Mouse (Mus musculus) limb, embryonic 14.5 days (tissue): ENCODE data around the gene Prr15l. TPM values are rescaled to one million over a fixed set of nuclear protein-coding genes. Genes with fewer than 3 reads are reported as not detected.

Experiments used
- ATAC-seq: fragments of 200-750 bp; cut with Nextera tagmentation; 2 replicates; pipeline ENCODE4 v1.8.0; 2017; ENCODE audit warnings: low read depth, moderate number of reproducible peaks, moderate TSS enrichment; ENCODE audit not compliant: low FRiP score
- DNase-seq: peaks from one replicate; pipeline ENCODE4 v3.0.0-alpha.2; 2015; ENCODE audit warnings: low spot score
- H3K27ac ChIP-seq: fragments of 300-500 bp; sonication (generic); replicated peaks from 2 replicates; pipeline ENCODE4 v1.5.1; 2014; ENCODE audit warnings: low read depth, mild to moderate bottlenecking, low read length, moderate library complexity, mixed read lengths
- H3K27me3 ChIP-seq: fragments of 300-500 bp; sonication (generic); 2 replicates; pipeline ENCODE4 v1.6.1; 2014; ENCODE audit warnings: low read length, mixed read lengths; ENCODE audit not compliant: control insufficient read depth, insufficient read depth
- H3K36me3 ChIP-seq: fragments of 300-500 bp; sonication (generic); 2 replicates; pipeline ENCODE4 v1.6.1; 2014; ENCODE audit warnings: mild to moderate bottlenecking, low read length, moderate library complexity, mixed read lengths; ENCODE audit not compliant: control insufficient read depth, insufficient read depth
- H3K4me1 ChIP-seq: fragments of 300-500 bp; sonication (generic); 2 replicates; pipeline ENCODE4 v1.6.1; 2014; ENCODE audit warnings: antibody characterized with exemption, low read length, mixed read lengths; ENCODE audit not compliant: control insufficient read depth, insufficient read depth
- H3K4me2 ChIP-seq: fragments of 300-500 bp; sonication (generic); replicated peaks from 2 replicates; pipeline ENCODE4 v1.6.1; 2014; ENCODE audit warnings: low read depth, mild to moderate bottlenecking, low read length, moderate library complexity; ENCODE audit not compliant: severe bottlenecking
- H3K4me3 ChIP-seq: fragments of 300-500 bp; sonication (generic); replicated peaks from 2 replicates; pipeline ENCODE4 v1.5.1; 2014; ENCODE audit warnings: low read length
- H3K9ac ChIP-seq: fragments of 300-500 bp; sonication (generic); 2 replicates; pipeline ENCODE4 v1.6.1; 2014; ENCODE audit warnings: mild to moderate bottlenecking, low read depth, low read length, moderate library complexity; ENCODE audit not compliant: severe bottlenecking
- H3K9me3 ChIP-seq: fragments of 300-500 bp; sonication (generic); 2 replicates; pipeline ENCODE4 v1.6.1; 2016; ENCODE audit warnings: low read length; ENCODE audit not compliant: control insufficient read depth
- POLR2A ChIP-seq: fragments of 200-500 bp; IDR thresholded peaks from 2 replicates; pipeline ENCODE4 v1.8.0; 2012; ENCODE audit warnings: inconsistent platforms, mild to moderate bottlenecking, moderate library complexity, borderline replicate concordance; ENCODE audit not compliant: insufficient read depth, insufficient read length; ENCODE audit errors: extremely low read depth
- WGBS: fragments of 180-500 bp; shearing (Covaris S2); extraction: QIAGEN DNeasy Blood & Tissue Kit; methylation state at CpG from one replicate; pipeline ENCODE4 v1.1.7; 2014; 5-methylcytosine and 5-hydroxymethylcytosine counted together
- polyA plus RNA-seq, 2 experiments: library from polyadenylated mRNA; depleted of rRNA in 1 of 2; stranded (reverse) in 1 of 2; unstranded in 1 of 2; fragments of >200 nt; fragmentation: Nextera tagmentation in 1 of 2; extraction: Ambion mirVana in 1 of 2; gene quantifications; 2 replicates each; pipeline versions ENCODE4 v1.2.1 to v1.2.3; 2012 to 2014

The Prr15l gene
- polyA plus RNA-seq, 2 experiments, result 1.2 to 3.3 TPM

DNA sequence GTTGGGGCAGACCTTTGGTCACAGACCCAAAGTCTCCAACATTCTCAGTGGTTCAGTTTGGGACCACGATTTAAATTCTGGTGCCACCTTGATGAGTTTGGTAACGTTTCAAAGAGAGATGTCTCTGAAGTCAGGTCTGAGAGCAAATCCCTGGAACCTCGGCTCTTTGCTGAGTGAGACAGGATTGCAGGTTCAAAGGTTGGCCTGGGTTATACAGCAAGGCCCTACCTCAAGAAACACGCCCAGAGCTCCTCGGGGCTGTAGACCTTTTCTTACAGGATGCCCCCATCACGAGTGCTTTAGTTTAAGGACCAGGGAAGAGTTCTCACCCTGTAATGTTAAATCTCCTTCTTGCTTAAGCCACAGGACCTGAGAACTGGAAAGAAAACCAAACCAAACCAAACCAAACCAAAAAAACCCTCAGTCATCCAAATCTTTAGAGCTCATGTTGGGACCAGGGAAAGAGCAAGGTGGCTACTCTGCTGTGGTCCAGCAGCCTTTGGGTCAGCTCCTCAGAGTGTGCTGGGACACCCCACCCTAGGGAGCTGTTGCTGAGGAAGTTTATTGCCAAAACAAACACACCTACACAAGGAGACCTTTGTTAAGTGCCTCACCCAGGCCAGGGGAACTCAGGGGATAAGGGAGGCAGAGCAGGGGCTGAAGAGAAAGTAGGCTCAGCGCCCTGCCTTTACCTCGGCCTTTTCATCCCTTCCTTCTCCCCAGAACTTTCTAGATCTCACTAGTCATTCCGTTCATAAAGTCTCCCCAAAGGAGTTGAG is 8.2 kb downstream of the Prr15l start:
- no peak overlapping the region for H3K4me3 ChIP-seq

DNA sequence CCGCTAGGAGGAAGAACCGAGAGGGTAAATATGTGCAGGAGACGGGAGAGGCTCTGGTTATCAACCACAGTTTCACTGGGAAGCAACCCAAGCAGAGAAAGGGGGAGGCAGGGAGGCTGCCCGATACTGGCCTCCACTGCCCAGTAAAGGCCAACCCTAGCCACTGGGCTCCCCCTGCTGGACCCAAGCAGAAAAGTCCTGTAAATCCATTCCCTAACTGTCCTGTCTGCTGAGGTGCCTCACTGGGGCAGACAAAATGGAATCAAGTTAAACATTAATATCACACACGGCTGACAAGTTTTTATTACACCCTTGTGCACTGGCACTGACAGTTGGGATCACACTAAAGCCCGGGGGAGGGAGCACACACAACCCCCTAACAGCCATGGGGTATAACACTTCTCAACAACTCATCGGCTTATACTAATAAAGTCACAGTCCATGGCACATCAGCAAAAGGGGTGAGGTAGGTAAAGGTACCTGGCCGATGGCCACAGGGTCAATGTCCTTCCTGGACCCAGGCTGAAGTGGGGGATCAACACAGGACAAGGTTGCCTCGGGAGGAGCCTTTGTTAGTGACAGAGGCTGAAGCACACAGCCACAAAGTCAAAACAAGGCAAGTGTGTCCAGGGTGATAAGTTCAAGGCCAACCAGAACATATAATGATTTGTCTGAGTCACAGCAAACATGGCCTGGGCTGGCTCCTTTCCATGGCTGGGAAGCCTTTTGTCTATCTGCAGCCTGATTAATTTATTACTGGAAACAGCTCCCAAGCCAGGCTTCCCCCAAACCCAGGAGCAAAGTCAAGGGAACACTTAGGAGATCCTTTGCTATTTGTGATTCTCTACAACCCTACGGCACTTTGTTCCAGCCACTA is 9.9 kb downstream of the Prr15l start:
- Histone ChIP-seq H3K4me1 (no peaks in the 10 kb centered on the region), H3K9ac (no peak overlapping the region), H3K27ac (no peak overlapping the region), H3K27me3 (no peaks in the 10 kb centered on the region), H3K4me3 (no peak overlapping the region), H3K9me3 (no peaks in the 10 kb centered on the region), H3K36me3 (no peaks in the 10 kb centered on the region), H3K4me2 (no peak overlapping the region)
- peak; percentile 47; the same call in 1 of the 2 replicates for ATAC-seq
- DNase-seq, result no peak
- WGBS, result 55% methylated on average over 10 of the region's 10 CpGs
- TF ChIP-seq POLR2A, result no peak

More for the DNA sequence above, 8.2 kb downstream of the Prr15l start:
- Histone ChIP-seq H3K27me3 (no peaks in the 10 kb centered on the region), H3K4me1 (peaks cover 4% of the 10 kb centered on the region; the same call in 1 of the 2 replicates), H3K9ac (no peak overlapping the region), H3K27ac (no peak overlapping the region), H3K4me2 (no peak overlapping the region), H3K9me3 (no peaks in the 10 kb centered on the region), H3K36me3 (no peaks in the 10 kb centered on the region)
- 83% methylated on average over 9 of the region's 9 CpGs for WGBS
- DNase-seq (no peak), ATAC-seq (no peak)
- TF ChIP-seq POLR2A, result no peak

DNA sequence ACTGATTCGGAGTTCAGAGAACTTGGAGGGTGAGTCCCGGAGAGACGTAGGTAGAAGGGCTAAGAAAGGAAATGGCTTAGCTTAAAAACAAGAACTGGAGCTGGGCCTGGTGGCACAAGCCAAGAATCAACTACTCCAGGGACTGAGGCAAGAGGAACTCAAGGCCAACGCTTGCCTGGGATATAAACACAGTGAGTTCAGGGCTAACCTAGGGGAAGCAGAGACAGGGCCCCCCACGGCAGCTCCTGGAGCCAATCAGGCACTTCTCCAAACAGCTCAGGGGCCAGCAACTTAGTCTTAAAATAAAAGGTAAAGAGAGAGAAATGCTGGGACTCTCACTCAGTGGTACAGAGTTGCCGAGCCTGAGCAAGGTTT is 10.5 kb downstream of the Prr15l start:
- H3K36me3 ChIP-seq, result no peaks in the 10 kb centered on the region
- peaks cover 2% of the 10 kb centered on the region; the same call in 1 of the 2 replicates for H3K4me1 ChIP-seq
- no peaks in the 10 kb centered on the region for H3K27me3 ChIP-seq
- 82% methylated on average over 6 of the region's 6 CpGs for WGBS
- H3K27ac ChIP-seq, result no peak overlapping the region
- DNase-seq (no peak), ATAC-seq (no peak)
- no peaks in the 10 kb centered on the region for H3K9me3 ChIP-seq
- no peak for TF ChIP-seq POLR2A
- H3K9ac ChIP-seq, result no peak overlapping the region
- no peak overlapping the region for H3K4me2 ChIP-seq
- H3K4me3 ChIP-seq, result no peak overlapping the region

DNA sequence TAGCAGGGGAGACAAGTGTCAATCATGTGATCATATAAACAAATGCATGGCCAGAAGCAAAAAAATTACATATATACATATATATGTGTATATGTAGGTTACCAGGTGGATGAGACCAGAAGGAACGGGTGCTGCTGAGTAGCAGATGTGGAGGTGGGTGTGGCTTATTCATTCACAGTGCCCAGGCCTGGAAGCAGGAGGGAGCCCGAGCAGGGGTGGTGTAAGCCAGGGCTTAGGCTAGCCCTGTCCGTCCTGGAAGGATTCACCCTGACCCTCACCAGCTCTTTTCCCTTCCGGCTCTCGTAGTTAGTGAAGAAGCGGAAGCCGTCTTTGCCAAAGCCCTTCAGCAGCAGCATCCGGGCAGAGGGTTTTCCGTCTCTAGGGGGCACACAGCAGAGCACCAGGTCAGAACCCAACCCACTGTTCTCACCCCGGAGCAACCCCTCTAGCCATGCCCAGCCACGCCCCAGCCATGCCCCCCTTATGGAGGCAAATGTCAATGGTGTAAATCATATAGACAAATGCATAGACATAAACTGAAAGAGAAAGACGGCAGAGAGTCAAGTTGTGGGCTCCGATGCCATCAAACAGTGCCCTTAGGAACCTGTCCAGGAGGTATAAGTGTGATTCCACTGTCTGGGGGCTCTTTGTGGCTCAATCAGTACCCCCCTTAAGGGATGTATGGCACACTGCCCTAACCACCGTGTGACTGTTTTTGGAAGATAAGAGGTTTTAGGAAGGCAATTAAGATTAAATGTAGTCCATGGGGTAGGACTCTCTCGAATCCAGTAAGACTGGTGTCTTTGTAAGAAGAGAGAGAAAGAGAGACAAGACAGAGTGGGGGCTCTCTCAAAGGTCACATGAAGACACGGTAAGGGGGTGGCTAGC is 12.9 kb downstream of the Prr15l start:
- ATAC-seq (no peak), DNase-seq (no peak)
- Histone ChIP-seq H3K4me3 (no peak overlapping the region), H3K27me3 (no peaks in the 10 kb centered on the region), H3K9ac (no peak overlapping the region), H3K27ac (no peak overlapping the region), H3K36me3 (no peaks in the 10 kb centered on the region), H3K4me2 (no peak overlapping the region), H3K4me1 (peaks cover 8% of the 10 kb centered on the region), H3K9me3 (no peaks in the 10 kb centered on the region)
- TF ChIP-seq POLR2A, result no peak
- WGBS, result 77% methylated on average over 16 of the region's 16 CpGs
